Mouse (Mus musculus) layer of hippocampus, adult 11-12 months (tissue): ENCODE measurements around the gene Vmn1r135.
"Not testable (repeated sequence)": the region's sequence is repeated elsewhere in the genome, so short reads cannot be mapped to it uniquely, and the experiment has no call there.

Experiments
- DNase-seq: peaks from one replicate; pipeline ENCODE4 v3.0.0; 2022; ENCODE audit warnings: low spot score

Gene Vmn1r135

DNA sequence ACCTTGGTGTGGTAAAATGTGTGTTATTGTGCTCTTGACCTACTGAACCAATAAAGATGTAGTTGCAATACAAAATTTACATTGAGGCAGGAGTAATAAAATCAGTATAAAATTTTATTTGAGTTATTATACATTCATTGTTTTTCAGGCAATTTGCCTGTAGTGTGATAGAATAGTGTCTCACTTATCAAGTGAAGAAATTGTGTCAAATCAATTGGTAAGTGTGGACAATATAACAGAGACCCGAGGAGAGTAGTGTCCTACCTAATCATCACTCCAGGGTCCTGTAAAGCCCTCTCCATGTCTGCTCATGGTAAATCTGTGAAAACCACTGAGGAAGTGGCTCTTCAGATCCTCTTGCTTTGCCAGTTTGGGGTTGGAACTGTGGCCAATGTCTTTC, at the start of gene Vmn1r135:
Gene Vmn1r135, plus strand, starts transcription at position 301 of the 400 bp plus-strand sequence.
- DNase-seq: not testable (repeated sequence)

DNA sequence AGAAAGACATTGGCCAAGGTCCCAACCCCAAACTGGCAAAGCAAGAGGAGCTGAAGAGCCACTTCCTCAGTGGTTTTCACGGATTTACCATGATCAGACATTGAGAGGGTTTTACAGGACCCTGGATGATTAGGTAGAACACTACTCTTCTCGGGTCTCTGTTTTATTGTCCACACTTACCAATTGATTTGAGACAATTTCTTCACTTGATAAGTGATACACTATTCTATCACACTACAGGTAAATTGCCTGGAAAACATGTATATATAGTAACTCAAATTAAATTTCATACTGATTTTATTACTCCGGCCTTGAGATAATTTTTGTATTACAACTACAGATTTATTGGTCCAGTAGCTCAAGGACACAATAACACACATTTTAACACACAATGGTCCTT, 35.5 kb upstream of the Vmn1r135 start, which contains the start of gene Gm4177:
Gene Gm4177, minus strand, starts transcription at position 101 of the 400 bp plus-strand sequence.
- DNase-seq: not testable (repeated sequence)

DNA sequence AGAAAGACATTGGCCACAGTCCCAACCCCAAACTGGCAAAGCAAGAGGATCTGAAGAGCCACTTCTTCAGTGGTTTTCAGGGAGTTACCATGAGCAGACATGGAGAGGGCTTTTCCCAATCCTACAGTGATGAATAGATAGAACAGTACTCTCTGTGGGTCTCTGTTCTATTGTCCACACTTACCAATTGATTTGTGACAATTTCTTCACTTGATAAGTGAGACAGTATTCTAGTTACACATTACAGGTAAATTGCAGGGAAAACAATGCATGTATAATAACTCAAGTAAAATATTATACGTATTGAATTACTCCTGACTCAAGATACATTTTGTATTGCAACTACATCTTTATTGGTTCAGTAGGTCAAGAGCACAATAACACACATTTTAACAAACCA, 12.0 kb downstream of the Vmn1r135 start, which contains the start of gene Gm5725:
Gene Gm5725, minus strand, starts transcription at position 101 of the 400 bp plus-strand sequence.
- DNase-seq: not testable (repeated sequence)
